Mouse (Mus musculus) testis, postnatal 14 days (tissue): ENCODE measurements at regions not wholly inside any gene's neighbourhood (a gene's known extent, or its start where the extent isn't known, plus 50 kb on each side); places are given as distances from the start of the nearest gene placed in this dataset.
A peak's percentile ranks its signal among the peaks of the same experiment; 100 is the strongest.

Experiments
- DNase-seq: peaks from one replicate; pipeline ENCODE4 v3.0.0; 2021; ENCODE audit warnings: low spot score

DNA sequence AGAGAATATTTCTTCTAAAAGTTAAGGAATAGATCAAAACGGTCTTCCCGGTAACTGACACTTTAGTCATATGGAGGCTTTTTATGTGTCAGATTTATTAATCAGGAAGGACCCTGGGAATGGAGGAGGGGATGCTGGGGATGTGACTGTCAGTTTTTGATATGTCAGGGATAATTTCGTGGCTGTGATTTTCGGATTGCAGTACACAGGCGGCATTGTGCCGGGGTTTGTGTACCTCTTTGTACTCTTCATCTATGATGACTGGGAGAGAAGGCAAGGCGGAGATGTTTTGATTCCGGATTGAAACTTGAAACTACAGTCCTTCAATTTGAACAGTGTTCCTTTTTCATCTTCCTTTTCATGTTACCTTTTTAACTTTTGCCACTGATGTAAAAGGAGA lies 344.2 kb downstream of the Mdfic start:
- no peak for DNase-seq

DNA sequence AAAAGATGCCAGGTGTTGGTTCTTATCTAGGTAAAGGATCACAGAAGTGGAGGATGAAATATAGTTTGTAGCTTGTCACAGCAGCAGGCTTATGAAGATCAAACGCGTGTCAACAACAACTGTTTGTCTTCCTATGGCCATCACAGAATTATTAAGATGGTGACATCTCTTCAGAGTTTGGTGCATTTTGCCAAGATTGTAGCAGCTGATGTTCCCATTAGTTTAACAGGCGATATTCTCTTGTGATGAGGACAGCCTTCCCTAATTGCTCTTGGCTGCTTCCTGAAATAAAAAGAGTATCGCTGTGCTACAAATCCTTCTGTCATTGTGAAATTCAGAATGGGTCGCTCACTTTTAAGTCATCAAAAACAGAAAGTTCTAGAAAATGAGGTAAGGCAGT lies 344.7 kb downstream of the Mdfic start:
- no peak for DNase-seq

DNA sequence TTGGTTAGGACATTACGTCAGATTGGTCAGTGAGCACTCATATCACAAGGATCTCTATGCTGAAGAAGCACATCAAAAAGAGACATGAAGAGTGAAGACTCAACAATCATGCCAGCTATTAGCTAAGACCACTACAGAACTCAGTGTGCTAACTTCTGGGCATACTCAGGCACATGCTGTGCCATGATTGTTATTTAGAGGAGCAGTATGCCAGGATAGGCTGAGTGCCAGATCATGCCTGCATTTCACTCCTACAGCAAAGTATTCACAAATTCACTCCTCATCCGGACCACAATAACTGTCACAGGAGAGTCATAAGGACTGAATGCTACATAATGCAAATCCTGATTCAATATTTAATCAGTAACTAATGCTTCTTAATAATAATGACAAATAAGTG lies 355.8 kb downstream of the Mdfic start:
- peak; percentile 6 for DNase-seq

DNA sequence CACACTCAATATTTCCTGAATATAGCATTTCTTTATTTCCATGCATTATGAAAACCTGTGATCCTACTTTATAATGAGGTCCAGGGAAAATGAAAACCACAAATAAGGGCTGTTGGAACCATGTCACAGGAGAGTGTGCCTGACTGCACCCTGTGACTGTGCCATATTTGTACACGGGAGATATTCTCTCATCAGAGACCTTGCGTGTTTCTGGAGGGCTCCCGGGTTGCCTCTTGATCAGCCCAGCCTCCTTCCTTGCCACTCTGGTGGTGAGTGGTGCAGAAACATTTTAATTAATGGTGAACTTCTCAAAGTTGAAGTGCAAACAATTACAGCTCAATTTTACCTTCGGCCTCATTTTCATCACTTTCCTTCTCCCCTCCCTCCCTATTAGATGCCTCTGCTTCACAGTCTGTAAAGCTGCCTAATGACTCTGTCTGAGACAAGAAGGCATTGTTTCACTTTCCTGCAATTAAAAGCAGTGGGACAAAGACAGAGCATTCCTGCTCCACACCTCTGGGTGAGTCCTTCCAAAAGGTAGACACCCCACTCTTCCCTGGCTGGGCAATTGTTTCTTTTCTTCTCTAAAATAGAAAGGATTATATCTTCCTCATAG lies 356.8 kb downstream of the Mdfic start:
- DNase-seq, result no peak

DNA sequence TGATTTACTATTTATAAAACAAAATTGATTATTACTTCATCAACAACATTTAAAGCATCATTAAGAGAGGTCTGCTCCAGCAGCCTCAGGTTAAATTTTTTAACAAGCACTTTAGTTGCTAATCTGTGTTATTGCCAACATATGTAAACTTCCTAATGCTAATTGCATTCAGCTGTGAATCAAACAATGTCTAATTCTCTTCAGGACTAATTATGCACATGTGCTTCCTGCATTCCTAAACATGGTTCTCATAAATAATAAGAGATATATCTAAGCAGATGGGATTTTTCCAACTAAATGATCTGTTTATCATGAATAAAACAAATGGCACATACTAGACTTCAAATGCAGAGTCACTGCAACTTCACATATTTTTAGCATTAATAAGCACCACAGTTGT lies 357.5 kb downstream of the Mdfic start:
- DNase-seq, result no peak

DNA sequence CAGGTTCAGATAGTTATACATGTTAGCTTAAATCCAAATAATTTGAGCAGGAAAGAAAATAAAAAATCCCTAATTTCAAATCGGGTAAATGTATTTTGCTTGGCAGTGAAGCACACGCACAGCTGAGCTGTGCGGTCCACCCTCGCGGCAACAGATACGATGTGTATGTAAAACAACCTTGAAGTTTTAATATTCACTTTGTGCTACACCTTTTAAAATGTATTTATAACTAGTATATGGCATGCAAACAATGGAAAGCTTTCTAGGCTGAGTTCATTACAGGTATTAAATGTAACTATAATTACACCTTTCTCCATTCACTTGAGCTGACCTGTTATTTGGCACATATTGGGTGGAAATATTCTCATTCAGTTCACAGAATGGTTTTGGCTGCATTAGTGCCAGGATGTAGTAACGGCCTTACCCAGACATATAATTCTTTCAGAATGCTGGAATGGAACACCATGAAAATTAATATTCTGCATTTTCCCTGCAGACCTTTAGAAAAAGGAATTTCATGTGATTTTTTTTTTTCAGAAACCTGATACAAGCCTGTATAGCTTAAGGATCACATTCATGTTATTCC lies 366.6 kb downstream of the Mdfic start:
- DNase-seq, result no peak

DNA sequence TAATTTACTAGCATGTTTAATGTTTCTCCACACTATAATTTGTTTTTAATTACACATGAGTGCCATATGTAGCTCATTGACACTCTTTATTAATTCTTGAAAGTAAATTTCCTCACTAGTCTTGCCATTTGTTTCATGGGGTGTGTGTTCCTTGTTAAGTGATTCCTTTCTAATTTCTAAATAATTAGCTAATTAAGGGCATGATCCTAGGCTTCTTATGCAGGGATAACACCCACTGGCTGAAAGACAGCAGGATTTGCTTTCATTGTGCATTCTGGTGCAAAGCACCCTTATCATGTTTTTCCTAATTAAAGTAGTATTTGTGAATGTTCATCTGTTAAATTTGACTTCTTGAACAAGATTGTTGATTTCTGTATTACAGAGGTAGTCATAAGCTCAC lies 378.3 kb downstream of the Mdfic start:
- no peak for DNase-seq

DNA sequence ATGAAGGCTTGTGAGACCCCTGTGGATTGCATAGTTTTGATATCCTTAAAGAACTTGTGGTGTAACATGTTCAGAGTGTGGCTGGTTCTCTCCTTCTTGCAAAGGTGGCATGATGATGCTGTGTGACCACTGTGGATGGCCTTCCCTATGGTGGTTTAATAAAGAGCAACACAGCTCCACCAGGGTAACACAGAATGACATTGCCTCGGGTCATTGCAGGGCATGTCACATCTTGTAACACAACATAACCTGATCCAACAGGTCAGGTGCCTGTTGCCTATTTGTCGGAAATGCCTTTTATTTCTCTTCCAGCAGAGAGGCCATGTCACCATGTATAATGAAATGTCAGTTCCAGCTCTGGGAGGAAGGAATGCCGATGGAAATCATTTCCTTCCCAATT lies 420.5 kb downstream of the Mdfic start:
- DNase-seq, result no peak

DNA sequence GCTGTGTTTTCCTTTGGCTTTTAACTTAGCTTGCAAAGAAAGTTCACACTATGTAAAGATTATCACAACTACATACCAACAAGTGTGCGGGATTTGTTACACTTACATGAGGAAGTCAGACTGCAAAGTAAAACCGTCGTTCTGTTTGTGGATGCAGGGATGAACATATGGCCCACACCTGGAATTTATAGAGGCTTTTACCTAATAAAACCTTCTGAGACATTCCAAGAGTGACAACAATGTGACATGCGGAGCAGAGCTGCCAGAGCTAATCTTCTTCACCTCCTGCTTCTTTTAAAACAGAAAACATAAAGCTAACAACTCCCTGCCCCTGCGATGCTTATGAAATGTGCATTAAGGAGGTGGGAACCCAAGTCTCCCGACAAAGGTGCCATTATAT lies 424.1 kb downstream of the Mdfic start:
- no peak for DNase-seq

DNA sequence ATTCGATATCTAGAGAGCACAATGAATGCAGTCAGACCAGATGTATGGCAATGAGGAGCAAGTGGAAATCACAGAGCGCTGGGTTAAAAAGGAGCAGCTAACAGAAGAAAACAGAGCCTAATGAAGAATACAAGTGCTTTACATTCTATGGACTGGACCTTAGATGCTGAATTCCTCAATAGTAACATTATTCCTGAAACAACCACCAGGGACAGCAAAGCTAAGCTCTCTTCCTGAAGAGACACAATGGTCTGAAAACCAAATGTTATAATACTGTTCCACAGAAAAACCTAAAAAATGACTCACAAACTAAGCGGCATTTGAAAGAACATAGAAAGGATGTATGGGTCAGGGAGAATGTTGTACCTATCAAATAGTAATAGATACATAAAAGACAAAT lies 430.1 kb downstream of the Mdfic start:
- no peak for DNase-seq

DNA sequence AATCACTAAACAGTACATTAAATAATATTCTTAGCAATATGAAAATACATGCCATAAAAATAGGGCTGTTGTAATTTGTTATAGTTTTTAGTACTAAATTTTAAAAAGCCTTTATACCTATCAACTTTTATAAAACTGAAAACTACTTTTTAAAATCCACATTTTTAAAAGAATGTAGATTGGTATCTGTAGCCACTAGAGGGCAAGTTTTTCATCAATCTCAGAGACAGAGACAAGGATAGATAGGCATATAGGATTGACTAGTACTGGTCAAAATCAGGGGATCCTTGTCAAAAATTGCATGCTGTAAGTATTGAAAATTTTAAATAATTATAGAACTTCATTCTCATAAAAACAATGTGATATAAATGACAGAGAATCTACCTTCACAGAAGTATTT lies 431.0 kb downstream of the Mdfic start:
- no peak for DNase-seq

DNA sequence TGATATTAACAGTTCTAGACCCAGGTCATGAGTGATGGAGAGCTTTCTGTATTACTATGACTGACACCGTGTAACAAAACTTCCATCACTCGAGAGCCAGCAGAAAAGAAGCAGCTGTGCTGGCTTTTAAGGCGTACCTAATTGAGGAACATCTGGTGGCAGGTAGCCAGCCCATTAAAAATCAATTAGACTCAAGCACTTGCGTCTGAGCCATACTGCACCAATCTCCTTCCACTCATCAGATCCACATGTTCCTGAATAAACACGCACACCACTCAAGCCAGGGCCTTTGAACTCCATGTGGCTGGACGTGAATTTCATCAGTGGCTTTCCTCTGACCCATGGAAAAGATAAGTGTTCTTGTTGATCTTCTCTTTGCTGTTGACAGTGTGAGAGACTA lies 432.2 kb downstream of the Mdfic start:
- DNase-seq, result no peak

DNA sequence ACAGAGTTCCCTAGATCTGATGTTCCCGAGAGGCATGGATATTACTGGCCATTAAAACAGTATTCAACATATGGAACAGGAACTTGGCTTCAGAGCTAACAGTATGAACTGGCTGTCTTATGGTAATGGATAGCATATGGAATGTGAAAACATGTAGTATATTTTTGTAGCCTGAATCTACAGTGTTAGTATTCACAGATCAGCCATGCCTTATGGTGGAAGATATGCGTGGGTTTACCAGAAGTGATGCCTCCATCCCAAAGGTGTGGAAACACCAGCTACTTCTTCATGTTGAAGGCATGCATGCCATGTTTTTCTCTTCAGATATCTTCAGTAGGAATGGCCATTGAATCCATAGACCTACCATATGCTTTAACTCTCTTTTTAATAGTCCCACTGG lies 444.6 kb downstream of the Mdfic start:
- DNase-seq, result no peak

DNA sequence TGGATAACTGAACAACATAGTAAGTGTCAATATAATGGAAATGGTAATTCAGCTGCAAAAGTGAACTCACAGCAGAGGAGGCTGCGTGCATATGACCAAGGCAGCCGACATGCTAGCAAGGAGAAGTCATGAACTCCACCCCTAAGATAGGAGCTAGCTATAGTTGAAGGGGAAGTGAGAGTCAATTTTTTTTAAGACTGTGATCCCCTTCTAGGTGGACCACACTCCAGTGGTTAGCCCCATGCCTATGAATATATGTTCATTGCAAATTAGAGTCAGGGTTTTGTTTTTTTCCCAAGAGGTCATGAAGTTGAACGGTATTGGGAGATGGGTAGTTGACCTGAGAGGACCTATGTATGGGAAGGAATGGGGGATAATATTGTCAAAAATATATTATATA lies 451.4 kb downstream of the Mdfic start:
- DNase-seq, result no peak

DNA sequence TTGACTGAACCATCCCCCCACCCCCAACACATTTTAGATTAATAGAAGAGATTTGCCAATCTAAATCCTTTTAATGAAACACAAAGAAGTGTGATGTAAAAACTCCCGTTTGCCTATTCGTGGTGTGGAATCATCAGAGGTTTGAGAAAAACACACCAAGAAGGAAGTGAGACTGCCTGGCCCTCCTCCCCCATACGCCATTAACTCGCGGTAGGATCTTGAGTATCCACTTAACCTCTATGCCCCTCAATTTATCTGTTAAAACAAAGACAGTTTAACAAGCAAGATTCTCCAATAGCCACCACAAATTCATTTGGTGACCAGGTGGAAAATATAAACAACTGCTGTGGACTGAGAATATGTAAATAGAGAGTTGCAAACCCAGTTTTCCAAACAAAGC lies 456.9 kb downstream of the Mdfic start:
- no peak for DNase-seq

DNA sequence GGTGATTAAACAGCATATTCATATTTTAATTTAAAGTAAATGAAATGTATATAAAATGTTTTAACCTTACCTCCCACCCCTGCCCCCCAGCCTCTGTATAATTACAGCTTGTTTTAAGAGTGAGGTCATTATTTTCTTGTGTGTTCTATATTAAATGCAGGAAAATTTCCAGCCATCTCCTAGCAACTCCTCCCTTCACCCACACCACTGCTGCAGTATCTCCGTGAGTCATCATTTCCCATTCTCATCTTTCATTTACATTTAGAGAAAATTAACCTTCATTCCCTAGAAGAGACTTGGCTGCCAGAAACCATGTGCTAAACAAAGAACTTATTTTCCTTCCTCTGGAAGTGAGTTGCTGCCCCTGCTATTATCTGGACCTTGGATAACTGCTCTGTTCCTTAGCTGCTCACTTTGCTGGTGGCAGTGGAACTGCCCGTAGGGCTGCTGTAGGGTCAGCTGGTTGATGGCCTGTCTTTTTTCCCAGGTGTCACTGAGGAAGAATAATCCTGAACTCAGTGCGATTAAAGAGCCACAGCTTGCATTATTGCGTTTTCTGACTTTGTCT lies 467.6 kb downstream of the Mdfic start:
- no peak for DNase-seq

DNA sequence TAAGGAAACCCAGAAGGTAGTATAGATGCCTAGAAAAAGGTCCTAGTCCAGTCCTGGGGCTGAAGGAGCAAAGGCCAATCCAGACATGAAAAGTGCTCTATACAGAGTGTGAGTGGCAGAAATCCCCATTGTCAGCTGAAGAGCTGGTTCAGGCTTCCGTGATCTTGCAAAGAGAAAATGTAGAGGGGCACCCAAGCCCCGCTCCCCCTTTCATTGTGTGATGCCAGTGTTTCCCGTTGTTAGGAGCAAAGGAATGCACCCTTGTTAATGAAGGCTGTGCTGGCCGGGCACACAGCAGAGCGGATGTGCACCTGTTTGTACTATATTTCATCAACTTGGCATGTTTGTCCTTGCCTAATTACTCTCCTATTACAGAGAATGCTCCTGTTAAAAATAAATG lies 492.5 kb downstream of the Mdfic start:
- DNase-seq, result no peak

DNA sequence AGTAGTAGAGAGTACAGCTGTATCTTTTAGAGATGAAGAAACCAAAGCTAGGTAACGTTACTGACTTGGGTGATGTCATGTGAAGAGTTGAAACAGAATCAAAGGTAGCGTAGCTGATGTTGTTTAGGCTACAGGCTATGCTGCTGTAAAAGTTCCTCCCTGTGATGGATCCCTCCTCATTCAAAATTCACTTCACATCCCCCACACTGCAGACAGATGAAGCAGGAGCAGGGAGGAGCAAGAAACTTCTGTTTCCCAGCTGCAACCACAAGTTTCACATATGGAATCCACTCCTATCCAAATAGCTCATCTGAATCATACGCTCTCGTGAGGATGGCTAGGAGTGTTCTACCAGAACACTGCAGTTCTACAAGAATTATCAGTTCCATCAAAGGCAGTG lies 493.2 kb downstream of the Mdfic start:
- no peak for DNase-seq

DNA sequence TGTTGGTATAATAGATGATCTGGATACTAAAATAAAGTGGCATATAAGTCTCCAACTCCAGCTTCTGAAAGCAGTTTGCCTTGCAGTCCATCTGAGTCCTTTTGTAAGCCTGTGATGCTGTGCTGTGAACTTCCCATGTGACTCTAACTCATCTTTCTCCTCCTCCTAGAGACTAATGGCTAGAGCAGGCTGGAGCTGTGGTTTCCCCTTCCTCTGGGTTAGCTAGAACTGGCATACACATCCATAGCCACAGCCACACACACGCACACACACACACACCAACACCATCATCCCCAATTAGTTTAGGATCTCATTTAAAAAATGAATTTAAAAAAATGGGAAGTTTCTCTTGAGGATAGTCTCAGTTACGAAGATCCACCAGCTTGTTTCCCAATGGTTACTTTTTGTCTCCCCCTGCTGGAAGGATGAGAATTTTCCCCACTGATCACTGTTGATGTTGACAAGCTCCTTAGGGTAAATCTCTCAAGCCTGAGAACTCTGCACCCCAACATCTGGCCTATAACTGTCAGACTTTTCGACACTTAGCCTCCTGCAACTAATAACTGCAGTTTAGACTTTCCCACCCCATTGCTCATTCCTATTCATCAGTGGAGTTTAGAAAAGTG lies 500.7 kb downstream of the Mdfic start:
- DNase-seq, result no peak
